Mouse (Mus musculus): ENCODE data around the gene Ykt6. TPM values are rescaled to one million over a fixed set of nuclear protein-coding genes. Genes with fewer than 3 reads are reported as not detected.

Ykt6 gene
- total and polyA plus RNA-seq, 3 experiments, result 79.8 to 117 (median 95.8) TPM

GRCm38 (mm10) chr11:6000961-6001682, 45.6 kb downstream of the Ykt6 start:
- in situ Hi-C loops (cut with MboI; ENCODE audit: low pct_ligation_motif_present, low pct_unique_long_range_greater_than_20kb, low sequenced_read_pairs) (no loop called here), dilution Hi-C loops (cut with MboI; ENCODE audit: extremely low pct_ligation_motif_present, extremely low pct_unique_long_range_greater_than_20kb, low sequenced_read_pairs) (no loop called here)
- Histone ChIP-seq H3K4me2 (ENCODE audit: insufficient read depth, low read depth, poor library complexity, severe bottlenecking) (no peak overlapping the region), H3K4me1 (ENCODE audit: control insufficient read depth in 1 of 2, insufficient read depth in 2 of 2) (peaks cover 37 to 44% of the 10 kb centered on the region in 2 experiments), H3K27ac (ENCODE audit: insufficient read depth, low read depth) (peak overlapping the region; percentile 18), H3K4me3 (replicated peaks in 1 of 3; ENCODE audit: low read depth in 2 of 3, low read length in 2 of 3, poor library complexity in 1 of 3) (no peak overlapping the region), H3K9ac (ENCODE audit: insufficient read depth, low read depth) (no peak overlapping the region), H3K9me3 (replicated peaks; ENCODE audit: low read length) (no peaks in the 10 kb centered on the region), H3K36me3 (replicated peaks in 1 of 2; ENCODE audit: control insufficient read depth in 1 of 2, insufficient read depth in 1 of 2, low read length in 1 of 2) (peaks cover 0 to 2% of the 10 kb centered on the region in 2 experiments), H3K79me2 (replicated peaks; ENCODE audit: control insufficient read depth, extremely low read depth, insufficient read depth, poor library complexity, severe bottlenecking) (no peaks in the 10 kb centered on the region), H3K27me3 (replicated peaks) (no peaks in the 10 kb centered on the region)
- no peak for DNase-seq (ENCODE audit: extremely low read depth)
- 0 out of 2 replicates have a peak, but pooled peaks have one; percentile 20 for TF ChIP-seq NRF1 (IDR thresholded peaks at IDR 0.05; ENCODE audit: low read depth, low read length)
- no peak for TF ChIP-seq USF1 (IDR thresholded peaks at IDR 0.05; ENCODE audit: low read depth, low read length)

GRCm38 (mm10) chr11:6001981-6002649, 46.6 kb downstream of the Ykt6 start:
- H3K4me3 ChIP-seq (replicated peaks in 1 of 3; ENCODE audit: low read depth in 2 of 3, low read length in 2 of 3, poor library complexity in 1 of 3), result no peak overlapping the region
- in situ Hi-C loops (cut with MboI; ENCODE audit: low pct_ligation_motif_present, low pct_unique_long_range_greater_than_20kb, low sequenced_read_pairs) (no loop called here), dilution Hi-C loops (cut with MboI; ENCODE audit: extremely low pct_ligation_motif_present, extremely low pct_unique_long_range_greater_than_20kb, low sequenced_read_pairs) (no loop called here)
- no peak overlapping the region for H3K4me2 ChIP-seq (ENCODE audit: insufficient read depth, low read depth, poor library complexity, severe bottlenecking)
- H3K79me2 ChIP-seq (replicated peaks; ENCODE audit: control insufficient read depth, extremely low read depth, insufficient read depth, poor library complexity, severe bottlenecking), result no peaks in the 10 kb centered on the region
- H3K4me1 ChIP-seq (ENCODE audit: control insufficient read depth in 1 of 2, insufficient read depth in 2 of 2), result peaks cover 37 to 44% of the 10 kb centered on the region in 2 experiments
- H3K27ac ChIP-seq (ENCODE audit: insufficient read depth, low read depth), result no peak overlapping the region
- peak; percentile 63 for TF ChIP-seq TCF12 (IDR thresholded peaks at IDR 0.05; ENCODE audit: low read depth, low read length)
- no peak for TF ChIP-seq BHLHE40 (IDR thresholded peaks at IDR 0.05; ENCODE audit: low read depth, low read length)
- TF ChIP-seq JUN (IDR thresholded peaks at IDR 0.05; ENCODE audit: insufficient read depth, low read depth, low read length), result peak; percentile 64
- peak; percentile 67 for TF ChIP-seq EP300 (IDR thresholded peaks at IDR 0.05; ENCODE audit: low read length)
- TF ChIP-seq JUND (conservative IDR thresholded peaks at IDR 0.05; ENCODE audit: low read depth, low read length), result peak; percentile 73; the same call in 1 of the 2 replicates
- TF ChIP-seq KAT2A (IDR thresholded peaks at IDR 0.05; ENCODE audit: insufficient replicate concordance, low read length), result no peak
- TF ChIP-seq IRF4 (IDR thresholded peaks at IDR 0.05; ENCODE audit: low read depth, low read length), result peak; percentile 91
- peak; percentile 51 for DNase-seq (ENCODE audit: extremely low read depth)
- peaks cover 0 to 2% of the 10 kb centered on the region in 2 experiments for H3K36me3 ChIP-seq (replicated peaks in 1 of 2; ENCODE audit: control insufficient read depth in 1 of 2, insufficient read depth in 1 of 2, low read length in 1 of 2)
- H3K9me3 ChIP-seq (replicated peaks; ENCODE audit: low read length), result no peaks in the 10 kb centered on the region
- H3K9ac ChIP-seq (ENCODE audit: insufficient read depth, low read depth), result no peak overlapping the region
- H3K27me3 ChIP-seq (replicated peaks), result no peaks in the 10 kb centered on the region

GRCm38 (mm10) chr11:6003046-6003639, 47.6 kb downstream of the Ykt6 start:
- no peak overlapping the region for H3K4me2 ChIP-seq (ENCODE audit: insufficient read depth, low read depth, poor library complexity, severe bottlenecking)
- no peaks in the 10 kb centered on the region for H3K79me2 ChIP-seq (replicated peaks; ENCODE audit: control insufficient read depth, extremely low read depth, insufficient read depth, poor library complexity, severe bottlenecking)
- no peak for TF ChIP-seq ZNF384 (IDR thresholded peaks at IDR 0.05; ENCODE audit: low read depth, low read length)
- TF ChIP-seq MEF2A (IDR thresholded peaks at IDR 0.05; ENCODE audit: borderline replicate concordance, low read depth, low read length), result no peak
- peak; percentile 23 for TF ChIP-seq RAD21 (IDR thresholded peaks at IDR 0.05; ENCODE audit: low read depth, low read length)
- TF ChIP-seq MAFK (IDR thresholded peaks at IDR 0.05; ENCODE audit: insufficient replicate concordance, low read length), result no peak
- peak in 1 of 2 experiments; percentile 48; a peak in 2 of 4 replicates for TF ChIP-seq CTCF (conservative IDR thresholded peaks at IDR 0.05 in 1 of 2, IDR thresholded peaks at IDR 0.05 in 1 of 2; ENCODE audit: low read depth in 2 of 2, low read length in 2 of 2)
- no peak for TF ChIP-seq KAT2A (IDR thresholded peaks at IDR 0.05; ENCODE audit: insufficient replicate concordance, low read length)
- peak; percentile 9; the same call in 1 of the 2 replicates for TF ChIP-seq SMC3 (IDR thresholded peaks at IDR 0.05; ENCODE audit: low read depth, low read length)
- no peak overlapping the region for H3K27ac ChIP-seq (ENCODE audit: insufficient read depth, low read depth)
- H3K27me3 ChIP-seq (replicated peaks), result no peaks in the 10 kb centered on the region
- in situ Hi-C loops (cut with MboI; ENCODE audit: low pct_ligation_motif_present, low pct_unique_long_range_greater_than_20kb, low sequenced_read_pairs) (no loop called here), dilution Hi-C loops (cut with MboI; ENCODE audit: extremely low pct_ligation_motif_present, extremely low pct_unique_long_range_greater_than_20kb, low sequenced_read_pairs) (no loop called here)
- H3K9ac ChIP-seq (ENCODE audit: insufficient read depth, low read depth), result no peak overlapping the region
- no peaks in the 10 kb centered on the region for H3K9me3 ChIP-seq (replicated peaks; ENCODE audit: low read length)
- H3K4me1 ChIP-seq (ENCODE audit: control insufficient read depth in 1 of 2, insufficient read depth in 2 of 2), result peaks cover 34 to 44% of the 10 kb centered on the region in 2 experiments
- H3K4me3 ChIP-seq (replicated peaks in 1 of 3; ENCODE audit: low read depth in 2 of 3, low read length in 2 of 3, poor library complexity in 1 of 3), result no peak overlapping the region
- peaks cover 0 to 2% of the 10 kb centered on the region in 2 experiments for H3K36me3 ChIP-seq (replicated peaks in 1 of 2; ENCODE audit: control insufficient read depth in 1 of 2, insufficient read depth in 1 of 2, low read length in 1 of 2)
- DNase-seq (ENCODE audit: extremely low read depth), result no peak
